Mouse (Mus musculus) neural tube, embryonic 15.5 days (tissue): ENCODE results near the gene Cdc37. TPM values are rescaled to one million over a fixed set of nuclear protein-coding genes. Genes with fewer than 3 reads are reported as not detected.

Source experiments
- ATAC-seq: fragments of 200-750 bp; cut with Nextera tagmentation; 2 replicates; pipeline ENCODE4 v1.8.0; 2017; ENCODE audit warnings: mild to moderate bottlenecking, moderate TSS enrichment, moderate library complexity; ENCODE audit not compliant: low FRiP score
- H3K27ac ChIP-seq: fragments of 300-500 bp; sonication (generic); replicated peaks from 2 replicates; pipeline ENCODE4 v1.5.1; 2015; ENCODE audit warnings: mild to moderate bottlenecking, inconsistent platforms
- H3K27me3 ChIP-seq: fragments of 300-500 bp; sonication (generic); replicated peaks from 2 replicates; pipeline ENCODE4 v1.6.1; 2015; ENCODE audit warnings: inconsistent platforms
- H3K36me3 ChIP-seq: fragments of 300-500 bp; sonication (generic); 2 replicates; pipeline ENCODE4 v1.6.1; 2015; ENCODE audit warnings: inconsistent platforms
- H3K4me1 ChIP-seq: fragments of 300-500 bp; sonication (generic); 2 replicates; pipeline ENCODE4 v1.6.1; 2015; ENCODE audit warnings: inconsistent platforms
- H3K4me2 ChIP-seq: fragments of 300-500 bp; sonication (generic); 2 replicates; pipeline ENCODE4 v1.6.1; 2015; ENCODE audit warnings: inconsistent platforms, mild to moderate bottlenecking, moderate library complexity
- H3K4me3 ChIP-seq: fragments of 300-500 bp; sonication (generic); replicated peaks from 2 replicates; pipeline ENCODE4 v1.5.1; 2015; ENCODE audit warnings: mild to moderate bottlenecking, inconsistent platforms
- H3K9ac ChIP-seq: fragments of 300-500 bp; sonication (generic); replicated peaks from 2 replicates; pipeline ENCODE4 v1.6.1; 2015; ENCODE audit warnings: mild to moderate bottlenecking, inconsistent platforms
- H3K9me3 ChIP-seq: fragments of 300-500 bp; sonication (generic); replicated peaks from 2 replicates; pipeline ENCODE4 v1.6.1; 2016; ENCODE audit warnings: inconsistent platforms
- WGBS: fragments of 180-500 bp; shearing (Covaris S2); methylation state at CpG from one replicate; pipeline ENCODE4 v1.1.7; 2015; ENCODE audit warnings: mixed read lengths; 5-methylcytosine and 5-hydroxymethylcytosine counted together
- polyA plus RNA-seq: library from polyadenylated mRNA; unstranded; fragments of >200 nt; fragmentation: Nextera tagmentation; extraction: Ambion mirVana; gene quantifications from 2 replicates; pipeline ENCODE4 v1.2.1, GENCODE M21; 2015

Cdc37 gene
- polyA plus RNA-seq, 1 experiment from 2014 or later: 199 TPM

DNA sequence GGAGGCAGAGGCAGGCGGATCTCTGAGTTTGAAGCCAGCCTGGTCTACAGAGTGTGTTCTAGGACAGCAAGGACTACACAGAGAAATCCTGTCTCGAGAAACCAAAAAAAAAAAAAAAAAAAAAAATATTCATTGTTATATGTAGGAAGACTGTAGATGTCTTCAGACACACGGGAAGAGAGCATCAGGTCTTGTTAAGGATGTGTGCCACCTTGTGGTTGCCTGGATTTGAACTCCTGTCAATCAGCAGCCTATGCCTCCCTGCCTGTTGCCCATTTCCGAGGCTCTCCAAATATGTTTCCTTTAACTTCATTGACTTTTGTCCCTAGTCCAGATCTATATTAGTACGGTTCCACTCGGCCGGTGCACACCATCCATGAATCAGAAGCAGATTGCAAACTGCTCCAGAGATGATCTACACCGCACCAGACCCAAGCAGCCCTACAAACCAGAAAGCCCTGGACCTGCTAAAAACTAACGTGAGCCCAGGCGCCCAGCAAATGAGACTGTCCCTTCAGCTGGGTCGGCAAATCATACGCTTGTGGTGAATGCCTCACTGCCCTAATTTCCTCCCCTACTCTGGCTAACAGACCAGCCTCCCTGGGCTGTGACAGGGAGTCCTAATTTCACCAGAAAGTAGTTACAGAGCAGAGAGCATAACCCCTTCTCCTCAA is 17.5 kb downstream of the Cdc37 start:
- Histone ChIP-seq H3K4me3 (no peak overlapping the region), H3K4me2 (no peak overlapping the region), H3K27me3 (no peaks in the 10 kb centered on the region), H3K4me1 (peaks cover 7% of the 10 kb centered on the region), H3K27ac (no peak overlapping the region), H3K9me3 (no peaks in the 10 kb centered on the region), H3K9ac (no peak overlapping the region), H3K36me3 (peaks cover 7% of the 10 kb centered on the region; the same call in 1 of the 2 replicates)
- no peak for ATAC-seq
- 83% methylated on average over 12 of the region's 12 CpGs for WGBS

DNA sequence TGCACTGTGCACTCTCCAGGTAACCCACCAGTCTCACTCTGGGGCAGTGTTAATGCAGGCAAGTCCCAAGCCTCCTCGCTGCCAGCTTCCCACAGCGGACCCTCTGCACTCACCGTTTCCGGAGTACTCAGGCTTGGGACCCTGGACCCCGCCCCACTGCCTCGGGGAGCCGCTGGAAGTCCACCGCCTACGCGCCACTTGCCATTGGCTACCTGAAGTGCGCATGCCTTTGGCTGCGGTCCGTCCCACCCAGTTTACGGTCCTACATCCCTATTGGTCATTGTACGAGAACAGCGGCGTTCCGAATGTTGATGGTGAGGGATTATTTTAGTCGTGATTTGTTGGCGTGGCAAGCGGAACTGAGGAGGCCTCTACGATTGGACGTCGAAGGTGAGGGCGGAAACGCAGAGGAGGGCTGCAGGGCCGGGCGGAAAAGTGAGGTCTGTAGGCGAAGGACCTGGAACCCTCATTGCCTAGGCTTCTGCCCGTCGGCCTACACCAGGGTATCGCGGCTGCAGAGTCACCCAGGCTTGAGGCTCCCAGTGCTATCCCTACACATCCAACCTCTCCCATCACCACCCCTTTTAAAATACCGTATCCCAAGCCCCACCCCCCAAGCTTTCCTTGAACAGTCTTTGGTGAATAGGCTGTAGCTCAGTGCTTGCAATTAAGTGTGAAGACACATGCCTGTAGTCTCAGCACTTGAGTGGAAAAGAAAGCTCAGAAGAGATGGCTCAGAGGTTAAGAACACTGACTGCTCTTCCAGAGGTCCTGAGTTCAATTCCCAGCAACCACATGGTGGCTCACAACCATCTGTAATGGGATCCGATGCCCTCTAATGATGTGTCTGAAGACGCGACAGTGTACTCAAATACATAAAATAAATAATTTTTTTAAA is 18.5 kb downstream of the Cdc37 start, which contains the start of gene Tyk2:
Gene Tyk2, minus strand, starts transcription at position 185 of the 898 bp plus-strand sequence.
- peak within 1 kb of the TSS; percentile 66 for H3K4me2 ChIP-seq
- peak within 1 kb of the TSS; percentile 70 for H3K4me3 ChIP-seq
- H3K9me3 ChIP-seq: no peaks in the 10 kb centered on the region
- H3K36me3 ChIP-seq: peaks cover 15% of the 10 kb centered on the region
- peaks cover 7% of the 10 kb centered on the region for H3K4me1 ChIP-seq
- H3K27ac ChIP-seq: peak within 1 kb of the TSS; percentile 74
- ATAC-seq: peak; percentile 97
- H3K9ac ChIP-seq: peak within 1 kb of the TSS; percentile 63
- no peaks in the 10 kb centered on the region for H3K27me3 ChIP-seq
- 7% methylated on average over 37 of the region's 37 CpGs for WGBS

DNA sequence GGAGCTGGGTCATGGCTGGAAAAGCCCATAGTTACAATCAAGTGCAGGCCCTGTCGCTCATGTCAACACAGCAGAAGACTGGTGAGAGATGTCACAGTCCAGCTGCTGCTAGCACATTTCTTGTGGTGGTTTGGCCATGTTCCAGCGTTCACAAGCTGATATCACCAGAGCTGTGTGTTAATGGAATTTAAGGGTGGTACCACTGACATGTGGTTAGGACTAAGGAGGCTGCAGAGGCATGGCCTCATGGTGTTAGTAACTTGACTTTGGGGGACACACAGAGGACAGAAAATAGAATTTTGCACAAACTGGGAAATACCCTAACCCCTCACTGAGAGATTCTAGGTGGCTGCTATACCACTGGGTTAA is 23.5 kb downstream of the Cdc37 start:
- Histone ChIP-seq H3K36me3 (peaks cover 61% of the 10 kb centered on the region), H3K4me1 (peaks cover 7% of the 10 kb centered on the region), H3K4me3 (no peak overlapping the region), H3K9me3 (no peaks in the 10 kb centered on the region), H3K27me3 (no peaks in the 10 kb centered on the region), H3K27ac (no peak overlapping the region), H3K9ac (no peak overlapping the region), H3K4me2 (no peak overlapping the region)
- no peak for ATAC-seq
- WGBS: 89% methylated on average over 2 of the region's 2 CpGs

- Histone ChIP-seq H3K4me3 (no peak overlapping the region), H3K27ac (no peak overlapping the region), H3K27me3 (no peaks in the 10 kb centered on the region), H3K4me2 (no peak overlapping the region), H3K36me3 (peaks cover 67% of the 10 kb centered on the region), H3K9me3 (no peaks in the 10 kb centered on the region), H3K9ac (no peak overlapping the region), H3K4me1 (peaks cover 7% of the 10 kb centered on the region)
- no peak for ATAC-seq
- WGBS: 89% methylated on average over 9 of the region's 9 CpGs
Measured at GRCm38 (mm10) chr9:21125502-21126258, 24.1 kb downstream of the Cdc37 start.

- Histone ChIP-seq H3K9me3 (no peaks in the 10 kb centered on the region), H3K4me2 (no peak overlapping the region), H3K36me3 (peaks cover 75% of the 10 kb centered on the region), H3K4me1 (no peaks in the 10 kb centered on the region), H3K4me3 (no peak overlapping the region), H3K27me3 (no peaks in the 10 kb centered on the region), H3K9ac (no peak overlapping the region), H3K27ac (no peak overlapping the region)
- 87% methylated on average over 5 of the region's 5 CpGs for WGBS
- no peak for ATAC-seq
Measured at GRCm38 (mm10) chr9:21124837-21125236, 24.9 kb downstream of the Cdc37 start.

GRCm38 (mm10) chr9:21121483-21121882 is 28.3 kb downstream of the Cdc37 start:
- Histone ChIP-seq H3K4me2 (no peak overlapping the region), H3K36me3 (peaks cover 67% of the 10 kb centered on the region), H3K9ac (no peak overlapping the region), H3K27ac (no peak overlapping the region), H3K4me3 (no peak overlapping the region), H3K27me3 (no peaks in the 10 kb centered on the region), H3K4me1 (no peaks in the 10 kb centered on the region), H3K9me3 (no peaks in the 10 kb centered on the region)
- no peak for ATAC-seq
- WGBS: 94% methylated on average over 16 of the region's 16 CpGs

GRCm38 (mm10) chr9:21117073-21117472 is 32.7 kb downstream of the Cdc37 start:
- 74% methylated on average over 6 of the region's 6 CpGs for WGBS

DNA sequence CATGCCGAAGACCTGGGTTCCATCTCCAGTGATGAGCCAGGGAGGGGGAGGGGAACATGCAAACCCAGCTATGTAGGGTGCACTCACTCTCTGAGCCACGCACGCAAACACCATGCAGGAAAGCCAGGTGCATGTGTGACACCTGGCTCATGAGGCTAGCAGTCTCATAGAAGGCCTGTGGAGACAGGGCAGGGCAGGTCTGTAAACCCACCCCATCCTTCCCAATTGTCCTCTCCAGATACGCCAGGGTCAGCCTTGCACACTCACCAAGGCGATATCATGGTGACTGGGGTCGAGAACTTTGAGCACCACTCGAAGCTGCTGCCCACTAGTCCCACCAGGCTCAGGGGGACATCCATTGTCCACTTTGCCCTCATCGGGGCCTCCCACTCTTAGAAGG is 34.7 kb downstream of the Cdc37 start:
- Histone ChIP-seq H3K4me3 (no peak overlapping the region), H3K27ac (no peak overlapping the region), H3K4me2 (no peak overlapping the region), H3K9me3 (no peaks in the 10 kb centered on the region), H3K36me3 (peaks cover 10% of the 10 kb centered on the region), H3K9ac (no peak overlapping the region), H3K27me3 (no peaks in the 10 kb centered on the region), H3K4me1 (no peaks in the 10 kb centered on the region)
- ATAC-seq: no peak
- WGBS: 90% methylated on average over 8 of the region's 8 CpGs

More at GRCm38 (mm10) chr9:21117073-21117472, 32.7 kb downstream of the Cdc37 start:
- no peak overlapping the region for H3K27ac ChIP-seq
- no peak overlapping the region for H3K4me3 ChIP-seq
- H3K9me3 ChIP-seq: no peaks in the 10 kb centered on the region
- no peaks in the 10 kb centered on the region for H3K4me1 ChIP-seq
- no peak for ATAC-seq
- no peak overlapping the region for H3K9ac ChIP-seq
- H3K4me2 ChIP-seq: no peak overlapping the region
- no peaks in the 10 kb centered on the region for H3K27me3 ChIP-seq
- H3K36me3 ChIP-seq: peaks cover 27% of the 10 kb centered on the region

DNA sequence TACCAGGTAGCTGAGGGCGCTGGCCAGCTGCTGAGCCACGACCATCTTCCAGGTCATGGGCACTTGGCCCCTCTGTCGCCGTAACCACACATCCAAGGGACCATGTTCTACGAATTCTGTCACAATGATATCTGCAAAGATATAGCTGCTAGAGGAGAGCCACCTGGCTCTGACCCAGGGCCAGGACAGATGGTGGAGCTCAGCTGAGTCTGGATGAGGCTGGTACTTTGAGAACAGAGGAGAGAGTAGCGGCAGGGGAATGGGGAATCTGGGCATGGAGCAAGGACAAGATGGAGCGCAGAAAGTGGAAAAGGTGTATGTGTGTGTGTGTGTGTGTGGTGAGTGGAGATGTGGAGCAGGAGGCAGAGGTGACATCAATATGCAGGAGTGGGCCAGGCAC is 35.6 kb downstream of the Cdc37 start:
- H3K4me3 ChIP-seq: no peak overlapping the region
- no peaks in the 10 kb centered on the region for H3K4me1 ChIP-seq
- peaks cover 8% of the 10 kb centered on the region for H3K36me3 ChIP-seq
- no peak overlapping the region for H3K9ac ChIP-seq
- H3K27me3 ChIP-seq: no peaks in the 10 kb centered on the region
- ATAC-seq: no peak
- no peaks in the 10 kb centered on the region for H3K9me3 ChIP-seq
- H3K4me2 ChIP-seq: no peak overlapping the region
- H3K27ac ChIP-seq: no peak overlapping the region
- WGBS: 88% methylated on average over 7 of the region's 7 CpGs

- H3K4me1 ChIP-seq: no peaks in the 10 kb centered on the region
- peaks cover 11% of the 10 kb centered on the region for H3K36me3 ChIP-seq
- H3K27me3 ChIP-seq: no peaks in the 10 kb centered on the region
- no peak overlapping the region for H3K9ac ChIP-seq
- no peak overlapping the region for H3K4me3 ChIP-seq
- no peak overlapping the region for H3K27ac ChIP-seq
- no peak for ATAC-seq
- no peak overlapping the region for H3K4me2 ChIP-seq
- WGBS: 89% methylated on average over 6 of the region's 6 CpGs
- H3K9me3 ChIP-seq: no peaks in the 10 kb centered on the region
Measured at GRCm38 (mm10) chr9:21113751-21114150, 36.0 kb downstream of the Cdc37 start.

DNA sequence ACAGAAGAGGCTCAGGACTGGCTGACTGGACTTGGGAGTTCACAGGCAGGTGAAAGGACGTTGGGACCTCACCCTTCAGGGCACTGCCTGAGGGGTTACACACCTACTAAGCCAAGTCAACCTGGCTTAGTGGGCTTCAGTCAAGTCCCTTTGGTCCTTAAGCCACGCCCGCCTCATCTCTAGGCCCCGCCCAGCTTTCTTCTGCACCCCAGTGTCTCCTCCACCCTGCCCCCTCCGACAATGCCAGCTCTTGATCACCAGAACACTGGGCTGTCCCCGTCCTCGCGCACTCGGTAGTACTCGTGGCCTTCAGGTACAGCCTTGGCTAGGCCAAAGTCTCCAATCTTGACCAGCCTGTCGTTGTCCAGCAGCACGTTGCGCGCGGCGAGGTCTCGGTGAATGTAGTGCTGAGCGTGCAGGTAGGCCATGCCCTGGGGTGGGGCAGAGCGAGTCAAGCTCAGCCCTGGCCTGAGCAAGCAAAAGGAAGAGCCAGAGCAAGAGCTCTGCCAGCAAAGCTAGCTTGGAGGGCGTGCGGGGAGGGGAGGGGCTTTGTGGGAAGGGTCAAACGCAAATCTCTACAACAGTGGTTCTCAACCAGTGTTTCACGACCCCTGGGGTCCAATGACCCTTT is 42.1 kb downstream of the Cdc37 start:
- Histone ChIP-seq H3K27ac (no peak overlapping the region), H3K9me3 (no peaks in the 10 kb centered on the region), H3K27me3 (no peaks in the 10 kb centered on the region), H3K36me3 (peaks cover 14% of the 10 kb centered on the region), H3K4me2 (no peak overlapping the region), H3K4me3 (no peak overlapping the region), H3K9ac (no peak overlapping the region), H3K4me1 (no peaks in the 10 kb centered on the region)
- WGBS: 53% methylated on average over 23 of the region's 23 CpGs
- ATAC-seq: no peak
